Mouse (Mus musculus) CH12.LX (cell line): ENCODE results near the gene Mrpl41.

Source experiments
- CTCF ChIP-seq, 2 experiments: IDR thresholded peaks in 1 of 2; conservative IDR thresholded peaks in 1 of 2; 2 replicates each; pipeline ENCODE4 v1.5.1; 2011 to 2012; ENCODE audit warnings: low read depth in 2 of 2, low read length in 2 of 2, improper control_type of control experiment in 1 of 2, inconsistent platforms in 1 of 2, mild to moderate bottlenecking in 1 of 2, moderate library complexity in 1 of 2
- EP300 ChIP-seq: IDR thresholded peaks from 2 replicates; pipeline ENCODE4 v1.6.1; 2011; ENCODE audit warnings: low read length, improper control_type of control experiment
- KAT2A ChIP-seq: IDR thresholded peaks from 2 replicates; pipeline ENCODE4 v1.6.1; 2012; ENCODE audit warnings: low read length, improper control_type of control experiment, inconsistent platforms; ENCODE audit not compliant: insufficient replicate concordance
- MAFK ChIP-seq: IDR thresholded peaks from 2 replicates; pipeline ENCODE4 v1.6.1; 2011; ENCODE audit warnings: low read length, improper control_type of control experiment; ENCODE audit not compliant: insufficient replicate concordance
- POLR2A ChIP-seq: IDR thresholded peaks from 2 replicates; pipeline ENCODE4 v1.6.1; 2011; ENCODE audit warnings: low read depth, mild to moderate bottlenecking, improper control_type of control experiment, low read length
- USF1 ChIP-seq: IDR thresholded peaks from 2 replicates; pipeline ENCODE4 v1.6.1; 2014; ENCODE audit warnings: low read depth, mild to moderate bottlenecking, inconsistent platforms, low read length, improper control_type of control experiment
- USF2 ChIP-seq: conservative IDR thresholded peaks from 2 replicates; pipeline ENCODE4 v1.6.1; 2011; ENCODE audit warnings: low read depth, low read length, improper control_type of control experiment
- ZKSCAN1 ChIP-seq: IDR thresholded peaks from 2 replicates; pipeline ENCODE4 v1.6.1; 2012; ENCODE audit warnings: low read depth, inconsistent platforms, low read length, improper control_type of control experiment, borderline replicate concordance
- ZNF384 ChIP-seq: IDR thresholded peaks from 2 replicates; pipeline ENCODE4 v1.6.1; 2012; ENCODE audit warnings: low read depth, low read length, improper control_type of control experiment, inconsistent platforms

GRCm38 (mm10) chr2:24942092-24942491, 32.8 kb downstream of the Mrpl41 start:
- TF ChIP-seq ZNF384 (no peak), POLR2A (no peak), EP300 (no peak), ZKSCAN1 (no peak), USF2 (no peak), CTCF (conservative IDR thresholded peaks at IDR 0.05 in 1 of 2, IDR thresholded peaks at IDR 0.05 in 1 of 2; ENCODE audit: low read depth in 2 of 2, low read length in 2 of 2) (no peak), KAT2A (no peak), MAFK (no peak), USF1 (no peak)
